Mouse (Mus musculus) cerebellum, adult 9-11 months (tissue): ENCODE measurements around the gene Cuedc1.

Experiments used
- DNase-seq: peaks from one replicate; pipeline ENCODE4 v3.0.0; 2022

The Cuedc1 gene

GRCm38 (mm10) chr11:88241468-88242301 lies 143.8 kb downstream of the Cuedc1 start:
- no peak for DNase-seq
